12 mouse cellular contexts compared by ENCODE assay signal in genomic region chr8:47764068-47764467, GRCm38 (mm10). TPM values are rescaled to one million over a fixed set of nuclear protein-coding genes. Genes with fewer than 3 reads are reported as not detected.
DNase-seq lines count a peak whose midpoint lies in the region; ATAC-seq lines count a peak whose summit lies in the region.
"Had no signal": no experiment of that assay in that cellular context is flagged by ENCODE, and none has a peak within 500 bp of the region (broad histone marks: within the 10 kb centered on the region; RNA-seq: fewer than 3 reads in every experiment).

No protein-coding gene starts in this region.

- H3K4me3 ChIP-seq in kidney, embryonic 16.5 days (ENCODE audit: low read length): peak overlapping the region; percentile 21
- no peak overlapping the region for H3K4me3 ChIP-seq in neural tube, embryonic 13.5 days
- H3K4me3 ChIP-seq: erythroblast, embryonic 14.5 days had no signal

- peak; percentile 70 for ATAC-seq in kidney, embryonic 16.5 days (ENCODE audit: low FRiP score, low TSS enrichment)
- no peak for ATAC-seq in neural tube, embryonic 13.5 days (ENCODE audit: low read depth)
- no peak for ATAC-seq in erythroblast, adult 5-6 weeks (replicated peaks; ENCODE audit: low FRiP score, poor library complexity, severe bottlenecking)

- H3K27ac ChIP-seq in kidney, embryonic 16.5 days (ENCODE audit: low read length): peak overlapping the region; percentile 68; the same call in 1 of the 2 replicates
- no peak overlapping the region for H3K27ac ChIP-seq in neural tube, embryonic 13.5 days (replicated peaks)

- no peaks in the 10 kb centered on the region for H3K27me3 ChIP-seq in kidney, embryonic 16.5 days (ENCODE audit: insufficient read depth, low read length)
- H3K27me3 ChIP-seq in neural tube, embryonic 13.5 days: no peaks in the 10 kb centered on the region

- no peaks in the 10 kb centered on the region for H3K9me3 ChIP-seq in kidney, embryonic 16.5 days (ENCODE audit: low read length)
- no peaks in the 10 kb centered on the region for H3K9me3 ChIP-seq in neural tube, embryonic 13.5 days

- H3K4me2 ChIP-seq in kidney, embryonic 16.5 days (replicated peaks; ENCODE audit: low read depth, low read length): peak overlapping the region; percentile 51
- peak overlapping the region; percentile 42 for H3K4me2 ChIP-seq in neural tube, embryonic 13.5 days
- H3K4me2 ChIP-seq: liver, embryonic 11.5 days had no signal

- no peaks in the 10 kb centered on the region for H3K36me3 ChIP-seq in kidney, embryonic 16.5 days (ENCODE audit: insufficient read depth, low read length)
- H3K36me3 ChIP-seq in neural tube, embryonic 13.5 days: no peaks in the 10 kb centered on the region

- H3K9ac ChIP-seq in kidney, embryonic 16.5 days (replicated peaks; ENCODE audit: low read length): no peak overlapping the region
- H3K9ac ChIP-seq in neural tube, embryonic 13.5 days: no peak overlapping the region

- H3K4me1 ChIP-seq in kidney, embryonic 16.5 days (ENCODE audit: insufficient read depth, low read length): peaks cover 31% of the 10 kb centered on the region
- H3K4me1 ChIP-seq in neural tube, embryonic 13.5 days (replicated peaks): peaks cover 22% of the 10 kb centered on the region

- DNase-seq in kidney, adult 11 months: no peak
- peak; percentile 24 for DNase-seq in forelimb bud, embryonic 11.5 days (ENCODE audit: low read depth, low spot score)
- DNase-seq in kidney, postnatal 4 days: peak; percentile 36 to 65
- no peak for DNase-seq in frontal cortex, postnatal 25 days (ENCODE audit: low spot score in 2 of 2)
- no peak for DNase-seq in left cerebral cortex, adult 18-20 months (ENCODE audit: low spot score in 2 of 2)

- WGBS in kidney, embryonic 16.5 days: 13% methylated on average over 11 of the region's 11 CpGs
- 34% methylated on average over 11 of the region's 11 CpGs for WGBS in neural tube, embryonic 13.5 days

RNA-seq across cellular contexts. Expression of gene Cdkn2aip, which starts 50.3 kb away (rescaled TPM):
- polyA plus RNA-seq in kidney, embryonic 16.5 days (2015; fragmentation: Nextera tagmentation; extraction: Ambion mirVana): 28.0 and 28.8 TPM in 2 replicates
- 37.2 and 42.3 TPM in 2 replicates for polyA plus RNA-seq in neural tube, embryonic 13.5 days (2015; fragmentation: Nextera tagmentation; extraction: Ambion mirVana)
- 4.8 and 6.7 TPM in 2 replicates for total RNA-seq in erythroblast, adult 5-6 weeks (2015; ENCODE audit: low replicate concordance)
- 10.6 and 12.1 TPM in 2 replicates for total RNA-seq in erythroblast, adult 5-6 weeks (2017; ENCODE audit: low replicate concordance)
- 10 to 100 TPM; 18.5 to 20.8 TPM for total RNA-seq in left cerebral cortex, adult 18-20 months (2021)

RNA-seq across cellular contexts. Expression of gene Cldn24, which starts 57.9 kb away (rescaled TPM):
- polyA plus RNA-seq in kidney, embryonic 16.5 days (2015; fragmentation: Nextera tagmentation; extraction: Ambion mirVana): not detected in 2 replicates
- polyA plus RNA-seq in neural tube, embryonic 13.5 days (2015; fragmentation: Nextera tagmentation; extraction: Ambion mirVana): not detected in 2 replicates
- total RNA-seq in erythroblast, adult 5-6 weeks (2015; ENCODE audit: low replicate concordance): not detected in 2 replicates
- not detected in 2 replicates for total RNA-seq in erythroblast, adult 5-6 weeks (2017; ENCODE audit: low replicate concordance)
- total RNA-seq in left cerebral cortex, adult 18-20 months (2021): not detected
- total RNA-seq: heart, postnatal 10 days; neutrophil, adult 5-6 weeks had no signal
- polyA plus RNA-seq: erythroblast, embryonic 14.5 days; liver, embryonic 11.5 days had no signal

Comparison
In these comparisons a context has a peak if more than half of its experiments do, and no peak if none do; other contexts are left out.
1. DNase-seq: peak in forelimb bud, embryonic 11.5 days (single experiment) and kidney, postnatal 4 days (2 of 2); none in kidney, adult 11 months (single experiment), frontal cortex, postnatal 25 days (0 of 2) and left cerebral cortex, adult 18-20 months (0 of 2).